Mouse (Mus musculus) monocyte, adult 5-6 weeks (primary cell): ENCODE results near the gene Farsa. TPM values are rescaled to one million over a fixed set of nuclear protein-coding genes. Genes with fewer than 3 reads are reported as not detected.
A peak's percentile ranks its signal among the peaks of the same experiment; 100 is the strongest.

Experiments used
- ATAC-seq: fragments of 153-309, 156-312 bp; replicated peaks from 2 replicates; pipeline ENCODE4 v1.8.0; 2017; ENCODE audit warnings: mild to moderate bottlenecking; ENCODE audit not compliant: low TSS enrichment, insufficient number of reproducible peaks, severe bottlenecking, poor library complexity, low FRiP score
- total RNA-seq: library from RNA; stranded (forward); fragments of 200-1000, 200-491, 200-594 nt; gene quantifications from 3 replicates; pipeline ENCODE4 v1.2.3, GENCODE M21; 2017

Gene Farsa
- total RNA-seq, 1 experiment from 2014 or later: 35.3 TPM

GRCm38 (mm10) chr8:84834002-84834865 is 22.6 kb upstream of the Farsa start:
- ATAC-seq: no peak

- ATAC-seq: no peak
Measured at GRCm38 (mm10) chr8:84834866-84835855, 21.6 kb upstream of the Farsa start.

- no peak for ATAC-seq
Measured at GRCm38 (mm10) chr8:84837149-84837911, 19.5 kb upstream of the Farsa start.

GRCm38 (mm10) chr8:84837912-84838470 is 18.8 kb upstream of the Farsa start:
- no peak for ATAC-seq

GRCm38 (mm10) chr8:84838513-84838912 is 18.3 kb upstream of the Farsa start:
- ATAC-seq: no peak

- no peak for ATAC-seq
Measured at GRCm38 (mm10) chr8:84839411-84839810, 17.4 kb upstream of the Farsa start.

GRCm38 (mm10) chr8:84839875-84840247 is 16.9 kb upstream of the Farsa start:
- ATAC-seq: no peak

- ATAC-seq: peak; percentile 92
Measured at GRCm38 (mm10) chr8:84840248-84840999, 16.4 kb upstream of the Farsa start, which contains the start of gene Rad23a. Gene Rad23a (minus strand): TSS chr8:84840665.

- ATAC-seq: no peak
Measured at GRCm38 (mm10) chr8:84841514-84841913, 15.3 kb upstream of the Farsa start.

- no peak for ATAC-seq
Measured at GRCm38 (mm10) chr8:84844397-84845070, 12.3 kb upstream of the Farsa start.

GRCm38 (mm10) chr8:84845355-84846093 is 11.3 kb upstream of the Farsa start:
- no peak for ATAC-seq

- ATAC-seq: no peak
Measured at GRCm38 (mm10) chr8:84846094-84846721, 10.6 kb upstream of the Farsa start.

GRCm38 (mm10) chr8:84846722-84847572 is 9.8 kb upstream of the Farsa start, which contains the start of gene Calr:
Gene Calr (minus strand): TSS chr8:84846934.
- peak; percentile 97 for ATAC-seq

- no peak for ATAC-seq
Measured at GRCm38 (mm10) chr8:84847684-84848435, 8.9 kb upstream of the Farsa start.

GRCm38 (mm10) chr8:84856434-84856833 is 355 bp upstream of the Farsa start:
- no peak for ATAC-seq
